Mouse (Mus musculus): ENCODE data around the gene Creb3l2. TPM values are rescaled to one million over a fixed set of nuclear protein-coding genes. Genes with fewer than 3 reads are reported as not detected.
A peak's percentile ranks its signal among the peaks of the same experiment; 100 is the strongest.

Creb3l2 gene
- total RNA-seq, 2 experiments from 2014 or later: 6.2 to 8.1 TPM

DNA sequence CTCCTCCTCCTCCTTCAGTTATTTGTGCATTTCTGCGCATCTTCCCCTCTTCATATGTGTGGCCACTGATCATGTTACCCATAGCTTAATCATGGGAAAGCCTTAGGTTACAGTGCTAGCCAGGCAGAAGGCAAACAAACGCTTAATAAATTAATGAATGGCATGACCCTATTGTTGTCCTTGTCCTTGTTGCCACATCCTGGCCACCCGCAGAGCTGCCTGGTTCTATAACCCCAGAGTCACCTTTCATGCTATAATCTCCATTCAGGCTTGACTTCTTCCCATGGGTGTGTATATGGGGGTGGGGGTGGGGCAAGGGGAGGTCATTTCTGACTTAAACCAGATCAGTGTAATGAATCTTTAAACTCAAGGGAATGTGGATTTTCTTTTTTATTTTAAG is 37.6 kb downstream of the Creb3l2 start:
- intact Hi-C loops (cut with DNase I): no loop called here
- TF ChIP-seq CTCF (IDR thresholded peaks at IDR 0.05): no peak
- no peak for DNase-seq (ENCODE audit: extremely low spot score in 1 of 2, low spot score in 2 of 2)
- Histone ChIP-seq H3K4me3 (no peak overlapping the region), H3K27ac (no peak overlapping the region)

- intact Hi-C loops (cut with DNase I): no loop called here
- Histone ChIP-seq H3K4me3 (no peak overlapping the region), H3K27ac (no peak overlapping the region)
- no peak for TF ChIP-seq CTCF (IDR thresholded peaks at IDR 0.05)
- DNase-seq (ENCODE audit: extremely low spot score in 1 of 2, low spot score in 2 of 2): no peak
These were observed 40.0 kb downstream of the Creb3l2 start for GRCm38 (mm10) chr6:37401928-37402327.

DNA sequence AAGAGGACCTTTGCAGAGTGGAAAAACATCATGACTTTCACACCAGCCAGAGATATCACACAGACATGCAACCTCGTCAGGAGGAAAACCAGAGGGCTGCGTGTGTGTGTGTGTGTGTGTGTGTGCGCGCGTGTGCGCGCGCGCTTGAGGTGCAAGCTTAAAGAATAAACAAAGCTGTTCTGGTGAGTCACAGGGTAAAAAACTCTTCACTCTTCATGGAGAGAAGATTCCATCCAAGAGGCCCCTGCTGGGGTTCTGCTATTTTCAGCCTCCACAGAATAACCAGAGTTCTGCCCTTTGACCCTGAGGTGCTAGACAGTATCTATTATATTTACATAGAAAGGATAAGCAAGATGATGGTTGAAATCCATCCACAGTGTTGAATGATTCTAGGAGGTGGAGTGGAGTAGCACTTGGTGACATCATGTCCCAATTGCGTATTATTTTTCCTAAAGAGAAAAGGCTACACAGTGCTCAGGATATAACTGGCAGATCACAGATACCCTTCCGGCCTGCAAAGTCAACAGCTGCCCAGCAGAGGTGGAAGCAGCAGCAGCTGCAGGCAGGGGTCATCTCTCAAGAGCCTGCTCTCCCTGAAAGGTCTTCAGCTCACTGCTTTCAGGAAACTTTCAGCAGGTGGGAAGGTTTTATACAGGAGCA is 41.0 kb downstream of the Creb3l2 start:
- Histone ChIP-seq H3K4me3 (no peak overlapping the region), H3K27ac (no peak overlapping the region)
- no peak for TF ChIP-seq CTCF (IDR thresholded peaks at IDR 0.05)
- DNase-seq (ENCODE audit: extremely low spot score in 1 of 2, low spot score in 2 of 2): no peak
- intact Hi-C loops (cut with DNase I): no loop called here

DNA sequence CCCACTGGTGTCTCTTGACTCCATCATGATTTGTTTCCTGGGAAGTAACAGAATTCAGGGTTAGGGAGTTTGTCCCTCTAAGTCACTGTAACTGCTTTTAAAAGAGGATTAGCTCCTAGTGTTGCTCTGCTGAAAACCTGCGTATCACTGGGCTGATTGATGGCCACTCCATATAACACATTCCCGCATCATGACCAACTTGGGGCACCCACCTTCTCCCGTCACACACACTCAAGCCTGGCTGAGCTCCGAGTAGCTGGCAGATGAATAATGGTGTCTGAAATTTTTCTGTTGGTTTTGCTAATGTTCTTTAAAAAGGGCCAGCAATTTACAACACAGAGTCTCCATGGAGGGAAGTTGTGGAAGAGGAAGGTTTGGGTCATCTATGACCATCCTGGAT is 41.8 kb downstream of the Creb3l2 start:
- Histone ChIP-seq H3K27ac (no peak overlapping the region), H3K4me3 (no peak overlapping the region)
- DNase-seq (ENCODE audit: extremely low spot score in 1 of 2, low spot score in 2 of 2): no peak
- TF ChIP-seq CTCF (IDR thresholded peaks at IDR 0.05): no peak
- intact Hi-C loops (cut with DNase I): no loop called here

GRCm38 (mm10) chr6:37398943-37399342 is 43.0 kb downstream of the Creb3l2 start:
- H3K27ac ChIP-seq: no peak overlapping the region
- no peak overlapping the region for H3K4me3 ChIP-seq
- peak in 1 of 2 experiments; percentile 27 for DNase-seq (ENCODE audit: extremely low spot score in 1 of 2, low spot score in 2 of 2)
- intact Hi-C loops (cut with DNase I): no loop called here
- no peak for TF ChIP-seq CTCF (IDR thresholded peaks at IDR 0.05)

DNA sequence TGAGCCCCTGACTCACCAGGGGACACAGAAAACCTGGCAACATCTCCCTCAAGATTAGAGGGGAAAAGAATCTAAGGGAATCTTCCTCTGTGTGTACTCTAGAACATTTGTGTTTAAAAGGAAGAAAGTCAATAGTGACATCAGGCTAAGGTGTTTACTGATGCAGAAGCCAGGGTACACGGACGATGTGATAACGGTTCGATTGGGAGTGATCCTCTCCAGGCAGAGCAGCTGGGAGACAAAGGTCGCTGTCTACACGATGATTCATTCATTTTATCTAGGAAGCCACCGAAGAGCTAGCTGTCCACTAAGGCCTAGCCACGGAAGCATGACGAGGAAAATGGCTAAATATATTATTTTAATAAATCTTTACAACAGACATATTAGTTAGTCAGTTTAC is 44.0 kb downstream of the Creb3l2 start:
- no peak overlapping the region for H3K27ac ChIP-seq
- DNase-seq (ENCODE audit: extremely low spot score in 1 of 2, low spot score in 2 of 2): no peak
- intact Hi-C loops (cut with DNase I): no loop called here
- TF ChIP-seq CTCF (IDR thresholded peaks at IDR 0.05): no peak
- no peak overlapping the region for H3K4me3 ChIP-seq

DNA sequence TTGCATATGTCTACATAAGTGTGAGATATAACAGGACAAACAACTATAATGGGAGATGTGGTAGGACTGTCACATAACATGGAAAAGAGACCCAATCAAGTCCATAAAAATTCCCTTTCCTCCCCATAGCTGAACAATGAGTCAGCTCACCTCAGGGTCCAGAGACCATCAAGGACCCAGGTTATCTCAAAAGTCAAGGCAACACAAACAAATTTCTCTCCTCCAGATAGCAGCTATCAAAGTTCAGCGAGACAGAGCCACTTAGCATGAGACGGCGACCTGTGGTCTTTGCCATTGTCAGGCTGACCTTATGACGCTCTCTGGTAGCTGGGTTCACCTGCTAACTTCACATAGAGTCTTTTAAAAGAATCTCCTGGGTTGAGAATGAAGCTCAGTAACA is 44.7 kb downstream of the Creb3l2 start:
- TF ChIP-seq CTCF (IDR thresholded peaks at IDR 0.05): no peak
- intact Hi-C loops (cut with DNase I): no loop called here
- Histone ChIP-seq H3K27ac (no peak overlapping the region), H3K4me3 (no peak overlapping the region)
- no peak for DNase-seq (ENCODE audit: extremely low spot score in 1 of 2, low spot score in 2 of 2)

- no peak for DNase-seq (ENCODE audit: extremely low spot score in 1 of 2, low spot score in 2 of 2)
- H3K27ac ChIP-seq: no peak overlapping the region
- no peak overlapping the region for H3K4me3 ChIP-seq
- intact Hi-C loops (cut with DNase I): no loop called here
- no peak for TF ChIP-seq CTCF (IDR thresholded peaks at IDR 0.05)
These were observed 45.8 kb downstream of the Creb3l2 start for GRCm38 (mm10) chr6:37396127-37396526.

DNA sequence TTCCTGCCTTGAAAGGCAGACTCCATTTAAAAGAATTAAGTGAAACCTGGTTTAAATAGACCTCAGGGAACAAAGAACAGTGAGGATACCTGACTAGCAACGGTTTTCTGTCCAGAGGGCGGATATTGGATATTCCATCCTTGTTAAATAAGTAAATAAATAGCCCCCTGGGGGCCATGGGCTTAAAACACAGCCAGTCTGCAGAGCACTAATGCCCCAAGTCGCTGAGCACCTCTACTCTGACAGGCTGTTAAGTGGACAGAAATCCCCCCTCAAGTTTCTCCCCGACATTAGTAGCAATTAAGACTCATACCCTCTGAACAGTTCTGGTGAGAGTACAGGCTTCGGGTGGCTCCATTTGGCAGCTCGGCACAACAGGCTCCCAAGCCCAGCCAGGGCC is 48.7 kb downstream of the Creb3l2 start:
- intact Hi-C loops (cut with DNase I): no loop called here
- TF ChIP-seq CTCF (IDR thresholded peaks at IDR 0.05): no peak
- no peak overlapping the region for H3K27ac ChIP-seq
- no peak overlapping the region for H3K4me3 ChIP-seq
- DNase-seq (ENCODE audit: extremely low spot score in 1 of 2, low spot score in 2 of 2): no peak

- no peak for TF ChIP-seq CTCF (IDR thresholded peaks at IDR 0.05)
- no peak overlapping the region for H3K27ac ChIP-seq
- no peak for DNase-seq (ENCODE audit: extremely low spot score in 1 of 2, low spot score in 2 of 2)
- no peak overlapping the region for H3K4me3 ChIP-seq
- intact Hi-C loops (cut with DNase I): no loop called here
These were observed 49.7 kb downstream of the Creb3l2 start for GRCm38 (mm10) chr6:37392262-37392661.

DNA sequence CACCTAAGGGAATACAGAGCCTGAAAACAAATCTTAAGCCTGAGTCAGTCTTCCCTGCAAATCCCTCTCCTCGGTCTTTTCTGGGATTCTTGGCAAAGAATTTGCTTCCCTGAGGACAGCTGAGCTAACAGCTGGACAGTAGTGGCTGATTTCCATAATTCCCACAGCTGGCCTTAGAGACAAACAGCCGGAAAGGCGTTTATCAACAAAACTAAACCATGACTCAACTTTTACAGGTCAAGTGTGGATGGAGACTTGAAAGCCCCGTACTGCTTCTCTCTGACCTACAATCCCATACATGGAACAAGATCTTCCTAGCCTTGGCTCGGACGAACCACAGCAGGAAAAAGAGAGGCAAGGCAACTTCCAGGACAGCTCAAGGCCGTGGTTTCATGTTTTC is 50.6 kb downstream of the Creb3l2 start:
- intact Hi-C loops (cut with DNase I): no loop called here

DNA sequence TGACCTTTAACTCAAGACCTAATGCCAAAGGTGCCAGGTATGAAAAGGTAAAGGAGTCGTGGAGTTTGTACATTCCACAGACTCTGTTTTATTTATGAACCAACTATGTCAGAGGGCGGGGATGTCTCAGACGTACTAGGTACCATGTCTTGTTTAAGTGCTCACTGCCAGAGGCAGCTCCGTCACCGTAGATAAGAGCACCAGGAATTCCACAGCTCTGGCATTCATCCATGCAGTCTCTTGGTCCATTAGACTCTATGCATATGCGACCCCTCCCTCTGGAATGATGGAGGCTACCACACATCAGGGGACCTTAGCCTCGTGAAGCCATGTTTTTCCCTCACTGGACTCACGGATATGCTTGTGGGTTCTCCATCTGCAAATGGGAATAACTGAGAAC is 53.0 kb downstream of the Creb3l2 start:
- no peak for DNase-seq (ENCODE audit: extremely low spot score in 1 of 2, low spot score in 2 of 2)
- no peak overlapping the region for H3K4me3 ChIP-seq
- TF ChIP-seq CTCF (IDR thresholded peaks at IDR 0.05): no peak
- intact Hi-C loops (cut with DNase I): no loop called here
- H3K27ac ChIP-seq: no peak overlapping the region

More for the DNA sequence above, 50.6 kb downstream of the Creb3l2 start:
- TF ChIP-seq CTCF (IDR thresholded peaks at IDR 0.05): no peak
- Histone ChIP-seq H3K27ac (no peak overlapping the region), H3K4me3 (no peak overlapping the region)
- DNase-seq (ENCODE audit: extremely low spot score in 1 of 2, low spot score in 2 of 2): no peak

- intact Hi-C loops (cut with DNase I): no loop called here
- no peak for DNase-seq (ENCODE audit: extremely low spot score in 1 of 2, low spot score in 2 of 2)
- Histone ChIP-seq H3K27ac (no peak overlapping the region), H3K4me3 (no peak overlapping the region)
- no peak for TF ChIP-seq CTCF (IDR thresholded peaks at IDR 0.05)
These were observed 53.4 kb downstream of the Creb3l2 start for GRCm38 (mm10) chr6:37388501-37388900.
